ENCODE assay signal across 19 mouse cellular contexts in the genomic region with DNA sequence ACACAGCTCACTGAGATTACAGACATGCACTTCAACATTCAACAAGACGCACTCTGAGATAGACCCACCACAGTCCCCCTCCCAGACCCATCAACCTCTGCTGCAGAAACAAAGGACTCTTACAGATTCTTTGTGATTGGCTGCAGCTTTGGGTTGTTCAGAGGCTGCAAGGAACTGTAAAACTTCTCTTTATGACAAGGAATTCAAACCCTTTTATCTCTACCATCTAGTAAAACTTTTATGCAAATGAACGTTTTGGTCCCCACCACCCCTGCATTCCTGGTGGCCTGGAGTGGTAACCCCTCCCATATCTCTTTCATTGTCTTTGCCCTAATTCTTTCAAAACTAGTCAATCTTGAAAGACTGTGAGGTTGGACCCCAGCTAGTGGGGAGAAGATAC.
"Had no signal": no experiment of that assay in that cellular context is flagged by ENCODE, and none has a peak within 500 bp of the region (broad histone marks: within the 10 kb centered on the region; RNA-seq: fewer than 3 reads in every experiment).

No protein-coding gene starts in this region.

- H3K4me2 ChIP-seq: liver, embryonic 15.5 days; lung, embryonic 15.5 days; midbrain, embryonic 11.5 days; midbrain, embryonic 13.5 days; midbrain, embryonic 15.5 days; neural tube, embryonic 12.5 days; stomach, embryonic 15.5 days had no signal

- H3K4me3 ChIP-seq: liver, embryonic 15.5 days; lung, embryonic 15.5 days; megakaryocyte, embryonic 14.5 days; midbrain, embryonic 13.5 days; midbrain, embryonic 15.5 days; neural tube, embryonic 12.5 days; stomach, embryonic 15.5 days had no signal

- DNase-seq: liver, postnatal 0 days; lung, adult 2 months; lung, postnatal 14 days; lung, postnatal 36 days; right cerebral cortex, postnatal 14 days; thymus, adult 2 months; thymus, postnatal 25 days; thymus, postnatal 4 days had no signal

- H3K27me3 ChIP-seq: liver, embryonic 15.5 days; lung, embryonic 15.5 days; midbrain, embryonic 13.5 days; midbrain, embryonic 15.5 days; neural tube, embryonic 12.5 days; stomach, embryonic 15.5 days had no signal

- H3K4me1 ChIP-seq: liver, embryonic 15.5 days; megakaryocyte, embryonic 14.5 days; midbrain, embryonic 13.5 days; midbrain, embryonic 15.5 days; neural tube, embryonic 12.5 days had no signal

- H3K9me3 ChIP-seq: liver, embryonic 15.5 days; lung, embryonic 15.5 days; midbrain, embryonic 13.5 days; midbrain, embryonic 15.5 days; neural tube, embryonic 12.5 days; stomach, embryonic 15.5 days had no signal

- ATAC-seq: liver, postnatal 0 days; lung, postnatal 0 days; midbrain, embryonic 13.5 days; midbrain, embryonic 15.5 days had no signal

- H3K9ac ChIP-seq: liver, embryonic 15.5 days; liver, postnatal 0 days; lung, embryonic 15.5 days; midbrain, embryonic 13.5 days; midbrain, embryonic 15.5 days; neural tube, embryonic 12.5 days; stomach, embryonic 15.5 days had no signal

- H3K27ac ChIP-seq: liver, embryonic 15.5 days; lung, embryonic 15.5 days; macrophage; midbrain, embryonic 13.5 days; midbrain, embryonic 15.5 days; neural tube, embryonic 12.5 days; stomach, embryonic 15.5 days; stomach, postnatal 0 days had no signal

- H3K36me3 ChIP-seq: liver, embryonic 15.5 days; lung, embryonic 15.5 days; midbrain, embryonic 13.5 days; midbrain, embryonic 15.5 days; neural tube, embryonic 12.5 days; stomach, embryonic 15.5 days had no signal
